Mouse (Mus musculus) stomach, embryonic 15.5 days (tissue): ENCODE data around the gene Rbfox1. TPM values are rescaled to one million over a fixed set of nuclear protein-coding genes. Genes with fewer than 3 reads are reported as not detected.

Source experiments
- ATAC-seq: fragments of 200-750 bp; cut with Nextera tagmentation; 2 replicates; pipeline ENCODE4 v1.8.0; 2017; ENCODE audit warnings: low read depth, moderate number of reproducible peaks, moderate TSS enrichment; ENCODE audit not compliant: insufficient read depth, low FRiP score
- H3K27ac ChIP-seq: fragments of 300-500 bp; sonication (generic); 2 replicates; pipeline ENCODE4 v1.5.1; 2015; ENCODE audit warnings: mild to moderate bottlenecking, inconsistent platforms
- H3K27me3 ChIP-seq: fragments of 300-500 bp; sonication (generic); replicated peaks from 2 replicates; pipeline ENCODE4 v1.6.1; 2015; ENCODE audit warnings: inconsistent platforms
- H3K36me3 ChIP-seq: fragments of 300-500 bp; sonication (generic); 2 replicates; pipeline ENCODE4 v1.6.1; 2015; ENCODE audit warnings: inconsistent platforms
- H3K4me1 ChIP-seq: fragments of 300-500 bp; sonication (generic); 2 replicates; pipeline ENCODE4 v1.6.1; 2015; ENCODE audit warnings: inconsistent platforms
- H3K4me2 ChIP-seq: fragments of 300-500 bp; sonication (generic); 2 replicates; pipeline ENCODE4 v1.6.1; 2015; ENCODE audit warnings: mild to moderate bottlenecking, inconsistent platforms
- H3K4me3 ChIP-seq: fragments of 300-500 bp; sonication (generic); replicated peaks from 2 replicates; pipeline ENCODE4 v1.5.1; 2015; ENCODE audit warnings: inconsistent platforms
- H3K9ac ChIP-seq: fragments of 300-500 bp; sonication (generic); 2 replicates; pipeline ENCODE4 v1.6.1; 2015; ENCODE audit warnings: inconsistent platforms
- H3K9me3 ChIP-seq: fragments of 300-500 bp; sonication (generic); 2 replicates; pipeline ENCODE4 v1.6.1; 2016; ENCODE audit warnings: inconsistent platforms
- WGBS: fragments of 180-500 bp; shearing (Covaris S2); methylation state at CpG from one replicate; pipeline ENCODE4 v1.1.7; 2015; 5-methylcytosine and 5-hydroxymethylcytosine counted together
- polyA plus RNA-seq: library from polyadenylated mRNA; unstranded; fragments of >200 nt; fragmentation: Nextera tagmentation; extraction: Ambion mirVana; gene quantifications from 2 replicates; pipeline ENCODE4 v1.2.1, GENCODE M21; 2015

Gene Rbfox1
- polyA plus RNA-seq, 1 experiment from 2014 or later, result 3.5 TPM

GRCm38 (mm10) chr16:6448250-6448649 is 563.1 kb downstream of the Rbfox1 start:
- no peak for ATAC-seq
- Histone ChIP-seq H3K4me1 (no peaks in the 10 kb centered on the region), H3K4me2 (no peak overlapping the region), H3K36me3 (no peaks in the 10 kb centered on the region), H3K27ac (no peak overlapping the region), H3K27me3 (no peaks in the 10 kb centered on the region), H3K4me3 (no peak overlapping the region), H3K9me3 (no peaks in the 10 kb centered on the region), H3K9ac (no peak overlapping the region)
- WGBS, result 33% methylated on average over 5 of the region's 5 CpGs

DNA sequence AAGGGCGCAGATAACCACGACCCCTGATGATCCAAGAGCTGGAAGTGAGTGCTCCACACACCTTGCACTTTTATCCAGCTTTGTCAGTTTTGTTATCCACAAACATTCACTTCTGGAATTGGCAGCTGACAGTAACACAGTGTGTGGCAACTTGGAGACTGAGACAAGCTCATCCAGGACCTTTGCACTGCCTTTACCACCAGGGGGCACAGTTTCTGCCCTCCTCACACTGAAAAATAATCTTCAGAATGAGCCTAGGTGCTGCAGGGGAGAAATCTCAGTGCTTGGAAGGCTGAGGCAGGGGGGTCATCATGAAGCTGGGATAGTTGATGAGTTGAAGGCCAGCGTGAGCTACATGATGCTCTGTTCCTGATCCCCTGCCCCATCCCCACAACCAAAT is 570.2 kb downstream of the Rbfox1 start:
- H3K27me3 ChIP-seq, result no peaks in the 10 kb centered on the region
- ATAC-seq, result no peak

GRCm38 (mm10) chr16:6479094-6479590 is 594.0 kb downstream of the Rbfox1 start:
- no peak for ATAC-seq
- Histone ChIP-seq H3K9me3 (no peaks in the 10 kb centered on the region), H3K4me3 (no peak overlapping the region), H3K9ac (no peak overlapping the region), H3K27me3 (no peaks in the 10 kb centered on the region), H3K36me3 (no peaks in the 10 kb centered on the region), H3K27ac (no peak overlapping the region), H3K4me1 (no peaks in the 10 kb centered on the region), H3K4me2 (no peak overlapping the region)
- 57% methylated on average over 1 of the region's 1 CpGs for WGBS

More for the DNA sequence above, 570.2 kb downstream of the Rbfox1 start:
- H3K4me2 ChIP-seq, result no peak overlapping the region
- H3K4me3 ChIP-seq, result no peak overlapping the region
- no peaks in the 10 kb centered on the region for H3K9me3 ChIP-seq
- WGBS, result 66% methylated on average over 3 of the region's 3 CpGs
- H3K27ac ChIP-seq, result no peak overlapping the region
- no peak overlapping the region for H3K9ac ChIP-seq
- no peaks in the 10 kb centered on the region for H3K36me3 ChIP-seq
- H3K4me1 ChIP-seq, result no peaks in the 10 kb centered on the region

DNA sequence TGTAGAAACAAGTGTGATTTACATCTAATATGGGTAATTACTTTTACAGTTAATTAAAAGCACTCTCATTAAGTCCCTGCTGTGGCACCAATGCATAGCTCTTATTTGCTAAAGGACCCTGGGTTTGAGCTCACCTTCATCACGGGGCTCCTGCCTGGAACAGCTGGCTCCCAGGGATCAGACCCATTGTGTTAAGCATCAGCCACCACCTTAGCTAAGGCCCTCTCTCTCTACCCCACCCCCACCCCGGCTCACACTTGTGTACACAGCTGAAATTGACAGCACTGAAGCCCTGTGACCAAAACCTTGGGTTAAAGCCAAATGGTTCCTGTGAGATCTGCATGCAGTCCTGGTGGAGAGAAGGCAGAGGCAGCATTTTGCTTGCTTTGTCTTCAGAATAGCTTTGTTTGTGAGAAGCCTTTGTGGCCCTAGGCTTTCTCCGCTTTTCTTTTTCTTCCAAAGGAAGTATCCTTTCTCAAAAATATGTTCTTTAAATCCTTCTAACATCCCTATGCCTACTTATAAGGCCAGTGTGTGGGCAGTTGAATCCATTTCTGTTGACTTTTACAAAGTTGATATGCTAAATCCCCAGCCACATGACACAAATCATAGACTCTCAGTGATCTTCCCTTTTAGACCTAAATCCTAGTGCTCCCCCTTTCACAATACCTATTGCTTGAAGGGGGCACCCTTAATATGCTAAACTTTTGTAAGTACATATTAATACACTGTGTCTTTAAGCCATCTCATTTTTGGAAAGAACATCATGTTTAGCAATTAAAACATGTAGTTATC is 594.7 kb downstream of the Rbfox1 start:
- ATAC-seq, result no peak; the same call in 1 of the 2 replicates
- Histone ChIP-seq H3K27ac (no peak overlapping the region), H3K36me3 (no peaks in the 10 kb centered on the region), H3K9ac (no peak overlapping the region), H3K4me3 (no peak overlapping the region), H3K9me3 (no peaks in the 10 kb centered on the region), H3K4me2 (no peak overlapping the region), H3K27me3 (no peaks in the 10 kb centered on the region), H3K4me1 (no peaks in the 10 kb centered on the region)
- whole genome bisulfite sequencing, result 24% methylated on average over 3 of the region's 3 CpGs

- Histone ChIP-seq H3K27ac (no peak overlapping the region), H3K9ac (no peak overlapping the region), H3K27me3 (no peaks in the 10 kb centered on the region), H3K36me3 (no peaks in the 10 kb centered on the region), H3K9me3 (no peaks in the 10 kb centered on the region), H3K4me3 (no peak overlapping the region), H3K4me2 (no peak overlapping the region), H3K4me1 (no peaks in the 10 kb centered on the region)
- no peak for ATAC-seq
- 6% methylated on average over 5 of the region's 5 CpGs for WGBS
Observed at GRCm38 (mm10) chr16:6480411-6480728, 595.2 kb downstream of the Rbfox1 start.

- Histone ChIP-seq H3K4me2 (no peak overlapping the region), H3K4me3 (no peak overlapping the region), H3K27me3 (no peaks in the 10 kb centered on the region), H3K9ac (no peak overlapping the region), H3K27ac (no peak overlapping the region), H3K4me1 (no peaks in the 10 kb centered on the region), H3K36me3 (no peaks in the 10 kb centered on the region), H3K9me3 (no peaks in the 10 kb centered on the region)
- ATAC-seq, result no peak
- 58% methylated on average over 8 of the region's 8 CpGs for WGBS
Observed at GRCm38 (mm10) chr16:6483628-6484027, 598.5 kb downstream of the Rbfox1 start.

- ATAC-seq, result no peak
- no peak overlapping the region for H3K27ac ChIP-seq
- no peaks in the 10 kb centered on the region for H3K4me1 ChIP-seq
- no peaks in the 10 kb centered on the region for H3K9me3 ChIP-seq
- H3K4me3 ChIP-seq, result no peak overlapping the region
- H3K4me2 ChIP-seq, result no peak overlapping the region
- 72% methylated on average over 3 of the region's 3 CpGs for WGBS
- no peak overlapping the region for H3K9ac ChIP-seq
- no peaks in the 10 kb centered on the region for H3K27me3 ChIP-seq
- no peaks in the 10 kb centered on the region for H3K36me3 ChIP-seq
Observed at GRCm38 (mm10) chr16:6485631-6486030, 600.5 kb downstream of the Rbfox1 start.

DNA sequence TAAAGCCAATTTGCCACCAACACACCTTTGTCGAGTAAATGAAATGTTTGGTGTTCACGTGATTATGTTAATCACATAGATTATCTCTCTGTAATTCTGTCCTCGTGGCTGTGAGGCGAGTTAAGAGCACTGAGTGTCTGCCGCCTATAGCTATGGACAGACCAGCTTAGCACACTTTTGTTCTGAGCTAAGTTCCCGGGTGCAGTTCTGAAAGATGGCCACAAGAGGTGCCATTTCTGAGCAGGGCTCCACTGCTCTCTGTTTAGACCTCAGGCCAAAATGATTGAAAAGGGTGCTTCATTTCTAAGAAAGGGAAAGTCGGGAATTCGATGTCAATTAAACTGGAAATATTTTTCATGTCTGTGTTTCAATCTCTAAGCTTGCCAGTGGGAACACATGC is 617.1 kb downstream of the Rbfox1 start:
- Histone ChIP-seq H3K36me3 (no peaks in the 10 kb centered on the region), H3K9ac (no peak overlapping the region), H3K4me2 (no peak overlapping the region), H3K27me3 (no peaks in the 10 kb centered on the region), H3K9me3 (no peaks in the 10 kb centered on the region), H3K4me3 (no peak overlapping the region), H3K27ac (no peak overlapping the region), H3K4me1 (no peaks in the 10 kb centered on the region)
- WGBS, result 20% methylated on average over 8 of the region's 8 CpGs
- no peak for ATAC-seq

- Histone ChIP-seq H3K9me3 (no peaks in the 10 kb centered on the region), H3K4me1 (no peaks in the 10 kb centered on the region), H3K9ac (no peak overlapping the region), H3K27ac (no peak overlapping the region), H3K27me3 (no peaks in the 10 kb centered on the region), H3K4me3 (no peak overlapping the region), H3K36me3 (no peaks in the 10 kb centered on the region), H3K4me2 (no peak overlapping the region)
- no peak; the same call in 1 of the 2 replicates for ATAC-seq
- WGBS, result 57% methylated on average over 5 of the region's 5 CpGs
Observed at GRCm38 (mm10) chr16:6503573-6504331, 618.6 kb downstream of the Rbfox1 start.

GRCm38 (mm10) chr16:6508924-6509323 is 623.8 kb downstream of the Rbfox1 start:
- WGBS, result 58% methylated on average over 5 of the region's 5 CpGs
- no peak overlapping the region for H3K27ac ChIP-seq
- ATAC-seq, result no peak
- H3K9me3 ChIP-seq, result no peaks in the 10 kb centered on the region
- no peak overlapping the region for H3K4me3 ChIP-seq
- H3K36me3 ChIP-seq, result no peaks in the 10 kb centered on the region
- no peaks in the 10 kb centered on the region for H3K4me1 ChIP-seq
- H3K4me2 ChIP-seq, result no peak overlapping the region
- H3K9ac ChIP-seq, result no peak overlapping the region
- no peaks in the 10 kb centered on the region for H3K27me3 ChIP-seq

DNA sequence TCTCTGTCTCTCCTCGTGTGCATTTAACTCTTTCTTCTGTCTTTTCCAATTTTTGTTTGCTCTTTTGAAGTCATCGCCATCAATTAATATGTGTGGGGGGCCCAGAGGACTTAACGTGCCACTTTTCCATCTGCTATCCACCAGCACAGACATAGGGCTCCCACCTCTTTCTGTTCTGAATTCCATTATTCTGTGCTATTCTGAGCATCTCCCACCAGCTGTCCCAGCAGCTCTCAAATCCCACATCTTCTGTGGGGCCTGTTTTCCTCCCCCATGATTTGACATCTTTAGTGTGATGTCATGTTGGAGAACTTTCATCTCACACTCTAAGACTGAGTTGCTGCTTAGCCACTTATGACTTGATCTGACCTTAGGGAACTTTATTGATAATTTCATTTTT is 634.3 kb downstream of the Rbfox1 start:
- H3K27me3 ChIP-seq, result no peaks in the 10 kb centered on the region
- H3K27ac ChIP-seq, result no peak overlapping the region
- H3K9ac ChIP-seq, result no peak overlapping the region
- ATAC-seq, result no peak
- H3K36me3 ChIP-seq, result no peaks in the 10 kb centered on the region
- H3K4me1 ChIP-seq, result no peaks in the 10 kb centered on the region
- no peak overlapping the region for H3K4me2 ChIP-seq
- 63% methylated on average over 3 of the region's 3 CpGs for WGBS
- H3K9me3 ChIP-seq, result no peaks in the 10 kb centered on the region
- no peak overlapping the region for H3K4me3 ChIP-seq

DNA sequence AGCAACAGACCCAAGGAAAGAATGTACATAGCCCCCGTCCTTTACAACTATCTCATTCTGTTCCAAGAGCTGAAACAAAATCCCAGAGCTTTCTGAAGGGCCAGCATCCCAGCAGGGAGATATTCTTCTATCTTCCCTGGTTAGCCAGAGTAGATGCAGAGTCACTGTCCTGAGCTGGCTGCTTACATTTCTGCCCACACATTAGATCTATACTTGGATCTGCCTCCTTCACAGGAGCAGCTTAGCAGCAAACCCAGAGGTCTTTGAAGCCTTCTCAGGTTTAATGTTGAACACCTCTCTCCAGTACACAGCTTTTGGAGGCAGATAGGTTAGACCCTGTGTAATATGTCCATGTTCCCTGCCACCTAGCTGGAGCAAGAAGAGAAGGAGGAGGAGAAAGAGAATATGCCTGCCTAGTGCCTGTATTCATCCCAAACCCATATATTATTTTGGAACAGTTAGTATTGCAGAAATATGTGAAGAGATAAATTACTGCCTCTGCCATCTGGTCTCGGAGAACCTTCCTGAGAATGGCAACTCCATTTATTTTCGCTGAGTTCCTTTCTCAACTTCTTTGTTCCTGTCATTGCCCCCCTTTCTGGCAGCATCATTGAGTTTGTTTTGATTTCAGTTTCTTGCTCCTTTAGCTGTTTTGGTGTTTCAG is 640.5 kb downstream of the Rbfox1 start:
- H3K27ac ChIP-seq, result no peak overlapping the region
- no peaks in the 10 kb centered on the region for H3K36me3 ChIP-seq
- no peaks in the 10 kb centered on the region for H3K4me1 ChIP-seq
- no peak for ATAC-seq
- H3K4me3 ChIP-seq, result no peak overlapping the region
- no peaks in the 10 kb centered on the region for H3K9me3 ChIP-seq
- no peak overlapping the region for H3K9ac ChIP-seq
- H3K27me3 ChIP-seq, result no peaks in the 10 kb centered on the region
- no peak overlapping the region for H3K4me2 ChIP-seq
- WGBS, result 47% methylated on average over 3 of the region's 3 CpGs
